Mouse (Mus musculus) hindbrain, embryonic 16.5 days (tissue): ENCODE results near the gene Chchd5. TPM values are rescaled to one million over a fixed set of nuclear protein-coding genes. Genes with fewer than 3 reads are reported as not detected.

ENCODE experiments used
- polyA plus RNA-seq: library from polyadenylated mRNA; unstranded; fragments of >200 nt; fragmentation: Nextera tagmentation; extraction: Ambion mirVana; gene quantifications from 2 replicates; pipeline ENCODE4 v1.2.1, GENCODE M21; 2015

The Chchd5 gene
- polyA plus RNA-seq, 1 experiment from 2014 or later, result 19.8 TPM

Other genes starting within 250 kb of the Chchd5 start
- gene Zc3h8, start 185.6 kb upstream of the Chchd5 start, polyA plus RNA-seq, result 13.8 and 14.1 TPM in 2 replicates
- 3.5 and 4.1 TPM in 2 replicates for gene Zc3h6, start 162.3 kb upstream of the Chchd5 start, polyA plus RNA-seq
- gene Gm10762, start 162.0 kb upstream of the Chchd5 start, polyA plus RNA-seq, result 16.7 and 17.0 TPM in 2 replicates
- gene Vinac1, start 81.5 kb upstream of the Chchd5 start, polyA plus RNA-seq, result 0.70 and 0.92 TPM in 2 replicates
- gene Ttl, start 63.8 kb upstream of the Chchd5 start, polyA plus RNA-seq, result 38.2 and 46.9 TPM in 2 replicates
- gene Polr1b, start 28.7 kb upstream of the Chchd5 start, polyA plus RNA-seq, result 13.0 and 15.6 TPM in 2 replicates
- gene Slc20a1, start 69.1 kb downstream of the Chchd5 start, polyA plus RNA-seq, result 53.2 and 55.6 TPM in 2 replicates
- gene Ckap2l, start 167.5 kb downstream of the Chchd5 start, polyA plus RNA-seq, result 9.7 and 13.3 TPM in 2 replicates
- gene Il1a, start 180.3 kb downstream of the Chchd5 start, polyA plus RNA-seq, result 0.19 and 0.34 TPM in 2 replicates
- gene Il1b, start 241.4 kb downstream of the Chchd5 start, polyA plus RNA-seq, result 0.16 TPM in 1 of 2 replicates, not detected in the other